Mouse (Mus musculus) midbrain, embryonic 11.5 days (tissue): ENCODE results near the gene Nav2. TPM values are rescaled to one million over a fixed set of nuclear protein-coding genes. Genes with fewer than 3 reads are reported as not detected.
A peak's percentile ranks its signal among the peaks of the same experiment; 100 is the strongest.

Experiments
- ATAC-seq: fragments of 200-750 bp; cut with Nextera tagmentation; 2 replicates; pipeline ENCODE4 v1.8.0; 2017; ENCODE audit warnings: moderate TSS enrichment, moderate library complexity; ENCODE audit not compliant: low FRiP score
- DNase-seq: peaks from one replicate; pipeline ENCODE4 v3.0.0; 2015; ENCODE audit warnings: low spot score; ENCODE audit errors: missing footprints
- H3K27ac ChIP-seq: fragments of 300-500 bp; sonication (generic); 2 replicates; pipeline ENCODE4 v1.5.1; 2014; ENCODE audit warnings: low read depth, low read length
- H3K27me3 ChIP-seq: fragments of 300-500 bp; sonication (generic); 2 replicates; pipeline ENCODE4 v1.6.1; 2014; ENCODE audit warnings: mild to moderate bottlenecking, low read length, moderate library complexity, mixed read lengths; ENCODE audit not compliant: control insufficient read depth, insufficient read depth
- H3K36me3 ChIP-seq: fragments of 300-500 bp; sonication (generic); 2 replicates; pipeline ENCODE4 v1.6.1; 2014; ENCODE audit warnings: mild to moderate bottlenecking, low read length, moderate library complexity, mixed read lengths; ENCODE audit not compliant: control insufficient read depth, insufficient read depth
- H3K4me1 ChIP-seq: fragments of 300-500 bp; sonication (generic); 2 replicates; pipeline ENCODE4 v1.6.1; 2014; ENCODE audit warnings: low read length; ENCODE audit not compliant: control insufficient read depth, insufficient read depth
- H3K4me2 ChIP-seq: fragments of 300-500 bp; sonication (generic); 2 replicates; pipeline ENCODE4 v1.6.1; 2014; ENCODE audit warnings: mild to moderate bottlenecking, moderate library complexity
- H3K4me3 ChIP-seq: fragments of 300-500 bp; sonication (generic); 2 replicates; pipeline ENCODE4 v1.5.1; 2014; ENCODE audit warnings: low read depth, low read length
- H3K9ac ChIP-seq: fragments of 300-500 bp; sonication (generic); 2 replicates; pipeline ENCODE4 v1.6.1; 2014; ENCODE audit warnings: low read length
- H3K9me3 ChIP-seq: fragments of 300-500 bp; sonication (generic); 2 replicates; pipeline ENCODE4 v1.6.1; 2016; ENCODE audit warnings: low read length; ENCODE audit not compliant: control insufficient read depth
- WGBS: fragments of 180-500 bp; shearing (Covaris S2); extraction: QIAGEN DNeasy Blood & Tissue Kit; methylation state at CpG from one replicate; pipeline ENCODE4 v1.1.7; 2014; 5-methylcytosine and 5-hydroxymethylcytosine counted together
- polyA plus RNA-seq: library from polyadenylated mRNA; unstranded; fragments of >200 nt; fragmentation: Nextera tagmentation; extraction: Ambion mirVana; gene quantifications from 2 replicates; pipeline ENCODE4 v1.2.1, GENCODE M21; 2014

The Nav2 gene
- polyA plus RNA-seq, 1 experiment from 2014 or later, result 15.9 TPM

DNA sequence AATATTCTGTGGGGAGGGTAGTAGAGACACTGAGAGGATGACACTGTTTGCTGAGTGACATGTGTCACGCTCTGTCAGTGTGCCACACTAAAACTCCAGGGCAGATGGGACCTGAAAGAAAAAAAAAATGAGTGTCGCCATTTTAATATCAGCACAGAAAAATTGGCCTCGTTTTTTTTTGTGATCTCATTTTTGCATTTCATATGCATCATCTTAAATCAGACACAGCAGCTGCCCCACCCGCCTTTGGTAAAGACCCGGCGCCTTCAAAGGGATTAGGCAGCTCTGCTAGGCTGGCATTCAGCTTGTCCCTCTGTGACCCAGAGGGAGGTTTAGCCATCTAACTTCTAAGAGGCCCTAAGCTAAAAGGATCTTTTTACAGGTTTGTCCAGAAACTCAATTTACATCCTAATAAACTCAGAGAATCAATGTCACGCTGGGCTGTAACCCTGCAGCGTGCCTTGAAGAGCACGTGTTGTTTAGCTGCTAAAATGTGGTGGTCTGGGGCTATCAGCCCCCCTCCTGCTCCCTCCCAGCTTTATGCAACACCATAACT is 576.9 kb downstream of the Nav2 start:
- ATAC-seq (peak; percentile 79), DNase-seq (peak; percentile 94)
- H3K9ac ChIP-seq, result no peak overlapping the region
- no peaks in the 10 kb centered on the region for H3K36me3 ChIP-seq
- peaks cover 17% of the 10 kb centered on the region for H3K27me3 ChIP-seq
- H3K27ac ChIP-seq, result no peak overlapping the region
- no peak overlapping the region for H3K4me3 ChIP-seq
- H3K4me1 ChIP-seq, result peaks cover 23% of the 10 kb centered on the region
- H3K4me2 ChIP-seq, result peak overlapping the region; percentile 0
- H3K9me3 ChIP-seq, result no peaks in the 10 kb centered on the region
- 8% methylated on average over 9 of the region's 9 CpGs for WGBS

DNA sequence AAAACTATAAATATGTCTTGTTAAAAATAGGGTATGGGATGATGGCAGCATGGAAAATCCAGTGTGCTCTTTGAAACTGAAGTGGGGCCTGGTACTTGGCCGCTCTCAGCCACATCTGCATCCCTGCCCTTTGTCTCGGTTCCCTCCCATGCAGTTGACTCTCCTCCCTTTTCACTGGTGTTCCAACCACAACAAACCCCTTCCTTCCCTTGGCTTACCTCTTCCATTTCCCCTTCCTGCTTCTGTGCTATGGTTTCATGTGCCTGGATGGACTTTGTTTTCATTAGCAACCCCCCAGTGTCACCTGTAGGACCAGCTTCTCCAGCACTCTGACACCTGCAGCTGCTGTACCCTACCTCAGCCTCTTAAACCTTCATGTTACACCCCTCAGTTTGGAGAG is 578.8 kb downstream of the Nav2 start:
- H3K4me2 ChIP-seq, result no peak overlapping the region
- H3K9ac ChIP-seq, result no peak overlapping the region
- DNase-seq, result no peak
- peaks cover 23% of the 10 kb centered on the region for H3K4me1 ChIP-seq
- H3K27ac ChIP-seq, result no peak overlapping the region
- H3K36me3 ChIP-seq, result no peaks in the 10 kb centered on the region
- peaks cover 17% of the 10 kb centered on the region for H3K27me3 ChIP-seq
- no peak overlapping the region for H3K4me3 ChIP-seq
- ATAC-seq, result no peak
- 88% methylated on average over 2 of the region's 2 CpGs for WGBS
- H3K9me3 ChIP-seq, result no peaks in the 10 kb centered on the region

DNA sequence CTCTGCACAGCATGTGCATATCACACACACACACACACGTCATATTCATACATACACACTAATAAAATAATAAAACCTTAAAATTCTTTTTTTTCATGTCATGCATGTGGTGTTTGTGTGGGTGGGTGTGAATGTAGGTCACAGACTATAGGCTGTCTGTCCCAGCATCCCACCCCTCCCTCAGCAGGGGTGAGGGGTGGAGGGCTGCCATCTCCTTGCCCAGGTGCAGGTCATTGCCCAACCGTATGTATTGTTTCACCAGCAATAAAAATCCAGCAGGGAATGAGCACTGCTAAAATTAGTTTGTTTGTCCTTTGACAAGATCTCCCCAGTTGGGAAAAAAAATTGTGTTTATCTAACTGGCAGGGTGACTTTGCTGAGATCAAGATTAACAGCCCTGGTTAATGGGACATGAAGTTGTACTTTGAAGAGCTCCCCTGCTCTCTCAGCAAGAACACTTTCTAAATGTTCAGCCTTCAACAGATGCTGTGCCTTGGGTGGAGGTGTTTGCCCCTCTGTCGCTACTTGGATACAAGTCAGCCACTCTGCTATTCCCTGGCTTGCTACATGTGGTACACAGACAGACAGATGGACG is 580.1 kb downstream of the Nav2 start:
- peaks cover 23% of the 10 kb centered on the region for H3K4me1 ChIP-seq
- H3K4me3 ChIP-seq, result no peak overlapping the region
- 80% methylated on average over 4 of the region's 4 CpGs for WGBS
- H3K9ac ChIP-seq, result no peak overlapping the region
- no peak for ATAC-seq
- DNase-seq, result no peak
- H3K9me3 ChIP-seq, result no peaks in the 10 kb centered on the region
- H3K4me2 ChIP-seq, result no peak overlapping the region
- H3K27me3 ChIP-seq, result peaks cover 17% of the 10 kb centered on the region
- no peak overlapping the region for H3K27ac ChIP-seq
- H3K36me3 ChIP-seq, result no peaks in the 10 kb centered on the region

DNA sequence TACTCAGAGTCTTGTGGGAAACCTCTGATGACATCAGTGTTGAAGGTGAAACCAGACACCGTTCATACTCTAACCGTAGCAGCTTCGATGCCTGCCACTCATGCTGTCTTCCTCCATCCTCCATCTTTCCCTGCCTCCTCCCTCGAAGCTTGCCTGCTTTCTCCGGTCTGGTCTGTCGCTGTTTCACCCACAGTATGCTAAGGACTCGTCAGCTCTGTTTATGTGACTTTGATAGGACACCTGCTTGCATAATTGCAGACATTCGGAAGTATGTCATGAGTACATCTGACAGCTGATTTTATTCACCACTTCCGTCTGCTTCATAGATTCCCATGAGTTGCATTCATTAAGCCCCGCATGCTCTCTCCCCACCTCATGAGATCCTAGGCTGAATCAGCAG is 582.3 kb downstream of the Nav2 start:
- no peak for ATAC-seq
- peaks cover 12% of the 10 kb centered on the region for H3K4me1 ChIP-seq
- H3K27ac ChIP-seq, result no peak overlapping the region
- 83% methylated on average over 10 of the region's 10 CpGs for WGBS
- DNase-seq, result no peak
- H3K9ac ChIP-seq, result no peak overlapping the region
- no peak overlapping the region for H3K4me3 ChIP-seq
- H3K4me2 ChIP-seq, result no peak overlapping the region
- no peaks in the 10 kb centered on the region for H3K36me3 ChIP-seq
- H3K27me3 ChIP-seq, result peaks cover 13% of the 10 kb centered on the region
- H3K9me3 ChIP-seq, result no peaks in the 10 kb centered on the region

DNA sequence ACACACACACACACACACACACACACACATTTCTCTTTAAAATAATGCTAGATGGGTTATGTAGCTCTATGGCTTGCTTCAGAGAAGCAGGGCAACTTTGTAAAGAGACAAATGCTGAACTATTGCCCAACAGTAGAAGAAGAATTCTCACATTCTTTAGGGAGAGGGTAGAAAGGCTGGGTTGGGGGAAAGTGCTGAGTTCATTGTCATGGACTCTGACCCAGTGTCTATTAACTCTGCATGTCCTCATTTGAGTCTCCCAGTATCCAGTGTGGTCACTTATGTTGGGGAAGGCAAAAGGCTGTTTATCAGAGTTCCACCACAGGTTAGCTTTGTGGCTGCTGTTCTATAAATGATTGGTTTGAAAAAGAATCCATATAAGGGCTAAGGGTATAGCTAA is 584.1 kb downstream of the Nav2 start:
- DNase-seq, result no peak
- no peaks in the 10 kb centered on the region for H3K36me3 ChIP-seq
- H3K27ac ChIP-seq, result no peak overlapping the region
- H3K9ac ChIP-seq, result no peak overlapping the region
- peaks cover 25% of the 10 kb centered on the region for H3K4me1 ChIP-seq
- H3K27me3 ChIP-seq, result peaks cover 5% of the 10 kb centered on the region
- H3K4me3 ChIP-seq, result no peak overlapping the region
- ATAC-seq, result no peak
- H3K9me3 ChIP-seq, result no peaks in the 10 kb centered on the region
- no peak overlapping the region for H3K4me2 ChIP-seq

DNA sequence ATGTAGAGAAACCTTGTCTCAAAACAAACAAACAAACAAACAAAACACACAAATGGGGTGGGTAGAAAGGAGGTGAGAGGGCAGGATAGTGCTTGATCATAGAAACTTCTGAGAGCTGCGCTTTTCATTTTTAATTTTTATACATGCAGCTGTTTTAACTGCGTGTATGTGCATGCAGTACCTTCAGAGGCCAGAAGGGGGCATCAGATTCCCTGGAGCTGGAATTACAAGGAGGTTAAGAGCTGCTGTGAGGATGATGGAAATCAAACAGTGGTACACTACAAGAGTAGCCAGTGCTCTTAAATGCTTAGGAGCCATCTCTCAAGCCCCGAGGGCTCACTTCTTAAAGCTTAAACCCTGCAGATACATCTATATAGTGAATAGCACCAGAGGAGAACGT is 584.7 kb downstream of the Nav2 start:
- no peak overlapping the region for H3K9ac ChIP-seq
- H3K27ac ChIP-seq, result no peak overlapping the region
- no peak overlapping the region for H3K4me3 ChIP-seq
- peaks cover under 1% of the 10 kb centered on the region; the same call in 1 of the 2 replicates for H3K27me3 ChIP-seq
- no peak overlapping the region for H3K4me2 ChIP-seq
- DNase-seq (no peak), ATAC-seq (no peak)
- WGBS, result 87% methylated on average over 4 of the region's 4 CpGs
- H3K36me3 ChIP-seq, result no peaks in the 10 kb centered on the region
- peaks cover 25% of the 10 kb centered on the region for H3K4me1 ChIP-seq
- H3K9me3 ChIP-seq, result no peaks in the 10 kb centered on the region

DNA sequence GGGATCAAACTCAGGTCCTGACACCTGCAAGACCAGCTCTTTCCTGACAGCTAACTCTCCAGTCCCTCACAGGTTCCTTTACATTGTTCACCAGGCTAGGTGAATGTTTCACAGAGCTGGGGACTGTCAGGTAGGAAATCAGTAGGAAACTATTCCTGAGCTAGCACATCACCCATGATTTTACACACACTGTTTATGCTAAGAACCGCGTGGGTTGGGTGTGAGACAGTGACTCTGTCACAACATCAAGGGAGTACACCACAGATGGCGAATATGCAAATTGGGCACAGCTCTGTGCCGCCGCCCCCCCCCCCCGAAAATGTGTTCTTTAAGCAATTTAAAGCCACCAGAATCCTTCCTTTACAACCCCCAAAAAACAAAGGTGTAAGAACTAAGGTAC is 586.1 kb downstream of the Nav2 start:
- H3K27ac ChIP-seq, result no peak overlapping the region
- no peak overlapping the region for H3K4me2 ChIP-seq
- no peak for DNase-seq
- H3K9me3 ChIP-seq, result no peaks in the 10 kb centered on the region
- no peaks in the 10 kb centered on the region for H3K36me3 ChIP-seq
- no peak overlapping the region for H3K4me3 ChIP-seq
- 90% methylated on average over 6 of the region's 6 CpGs for WGBS
- H3K4me1 ChIP-seq, result peaks cover 25% of the 10 kb centered on the region
- no peak for ATAC-seq
- H3K27me3 ChIP-seq, result no peaks in the 10 kb centered on the region; the same call in 1 of the 2 replicates
- no peak overlapping the region for H3K9ac ChIP-seq

DNA sequence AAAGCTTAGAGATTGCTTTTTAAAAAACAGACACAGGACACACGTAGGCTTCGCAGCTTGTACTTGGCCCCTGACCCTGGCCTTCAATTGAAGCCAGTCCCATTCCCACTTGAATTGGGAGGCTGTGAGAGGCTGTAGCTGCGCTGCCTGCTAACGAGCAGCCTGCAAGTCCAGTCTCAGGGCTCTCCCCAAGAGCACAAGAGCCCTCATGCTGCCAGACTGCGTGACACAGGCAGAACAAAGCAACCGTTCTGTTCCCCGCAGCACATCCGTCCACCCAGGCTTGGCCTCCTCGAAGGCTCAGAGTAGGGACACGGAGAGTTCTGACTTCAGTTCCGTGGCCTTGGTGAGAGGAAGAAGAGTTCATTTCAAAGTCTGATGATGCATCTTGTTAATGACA is 587.6 kb downstream of the Nav2 start:
- no peaks in the 10 kb centered on the region for H3K9me3 ChIP-seq
- ATAC-seq, result peak; percentile 79
- peak overlapping the region; percentile 39; the same call in 1 of the 2 replicates for H3K9ac ChIP-seq
- 18% methylated on average over 11 of the region's 11 CpGs for WGBS
- H3K4me1 ChIP-seq, result peaks cover 25% of the 10 kb centered on the region
- H3K36me3 ChIP-seq, result no peaks in the 10 kb centered on the region
- peak overlapping the region; percentile 76 for H3K27ac ChIP-seq
- H3K27me3 ChIP-seq, result no peaks in the 10 kb centered on the region
- no peak overlapping the region for H3K4me2 ChIP-seq
- no peak overlapping the region for H3K4me3 ChIP-seq
- no peak for DNase-seq

DNA sequence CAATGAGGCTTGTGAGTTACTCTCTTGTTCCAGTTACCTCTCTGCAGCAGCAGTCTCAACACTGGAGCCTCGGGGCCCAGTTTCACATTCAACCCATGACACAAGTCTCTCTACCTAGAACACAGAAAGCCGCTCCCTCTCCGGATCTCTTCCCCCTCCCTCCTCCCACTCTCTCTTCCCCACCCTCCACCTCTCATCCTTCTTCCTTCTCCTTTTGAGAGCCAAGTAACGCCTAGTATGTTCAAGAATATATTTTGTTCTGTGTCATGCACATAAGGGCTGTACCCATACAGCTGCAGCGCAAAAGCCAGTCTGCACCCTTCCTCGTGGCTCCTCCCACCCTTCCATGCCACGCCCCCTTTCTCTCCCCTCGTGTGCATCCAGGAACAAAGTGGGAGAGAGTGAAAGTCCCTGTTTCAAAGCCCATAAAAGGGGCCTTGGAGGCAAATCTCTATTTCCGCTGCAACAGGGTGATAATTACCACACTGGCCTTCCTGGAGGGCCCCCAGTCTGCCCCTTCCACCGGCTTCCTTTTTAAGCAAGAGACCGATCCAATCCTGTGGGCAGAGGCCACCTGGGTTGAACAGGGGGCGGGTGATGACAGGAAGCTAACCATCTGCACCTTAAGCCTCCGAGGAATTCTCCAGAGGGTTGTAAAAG is 588.4 kb downstream of the Nav2 start:
- WGBS, result 41% methylated on average over 13 of the region's 13 CpGs
- 0 out of 2 replicates have a peak overlapping the region, but pooled peaks have one; percentile 4 for H3K4me2 ChIP-seq

More for the DNA sequence above, 588.4 kb downstream of the Nav2 start:
- no peak for DNase-seq
- Histone ChIP-seq H3K4me3 (no peak overlapping the region), H3K27me3 (no peaks in the 10 kb centered on the region), H3K9ac (no peak overlapping the region), H3K4me1 (peaks cover 25% of the 10 kb centered on the region), H3K36me3 (no peaks in the 10 kb centered on the region), H3K27ac (no peak overlapping the region; the same call in 1 of the 2 replicates), H3K9me3 (no peaks in the 10 kb centered on the region)
- peak; percentile 49; the same call in 1 of the 2 replicates for ATAC-seq
